Mouse (Mus musculus) E14TG2a.4 (cell line): ENCODE data around the gene Iqgap1.

Experiments used
- CTCF ChIP-seq: conservative IDR thresholded peaks from 2 replicates; pipeline ENCODE4 v1.5.1; 2014; ENCODE audit warnings: low read length
- NANOG ChIP-seq: IDR thresholded peaks from 2 replicates; pipeline ENCODE4 v1.6.1; 2014; ENCODE audit warnings: borderline replicate concordance, low read length, mixed read lengths
- POU5F1 ChIP-seq: IDR thresholded peaks from 2 replicates; pipeline ENCODE4 v1.6.1; 2014; ENCODE audit warnings: low read length, borderline replicate concordance

DNA sequence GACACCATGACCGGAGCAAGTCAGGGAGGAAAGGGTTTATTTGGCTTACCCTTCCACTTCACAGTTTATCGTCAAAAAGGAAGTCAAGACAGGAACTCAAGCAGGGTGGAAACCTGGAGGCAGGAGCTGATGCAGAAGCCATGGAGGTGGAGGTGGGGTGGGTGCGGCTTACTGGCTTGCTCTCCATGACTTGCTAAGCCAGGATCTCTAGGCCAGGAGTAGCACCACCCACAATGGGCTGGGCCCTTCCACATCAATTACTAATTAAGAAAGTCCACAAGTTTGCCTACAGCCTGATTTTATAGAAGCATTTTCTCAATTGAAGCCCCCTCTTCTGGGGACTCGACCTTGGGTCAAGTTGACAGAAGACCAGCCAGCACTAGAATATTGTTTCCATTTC lies 121.7 kb downstream of the Iqgap1 start:
- TF ChIP-seq CTCF (no peak), NANOG (no peak), POU5F1 (no peak)
